ENCODE assay signal across 8 mouse cellular contexts in genomic region chr7:63671904-63672303, GRCm38 (mm10).
DNase-seq lines count a peak whose midpoint lies in the region; ATAC-seq lines count a peak whose summit lies in the region.

No protein-coding gene starts in this region.

- H3K36me3 ChIP-seq in intestine, embryonic 14.5 days (ENCODE audit: control insufficient read depth, insufficient read depth, low read length), result no peaks in the 10 kb centered on the region
- H3K36me3 ChIP-seq in midbrain, embryonic 11.5 days (ENCODE audit: control insufficient read depth, insufficient read depth, low read length), result no peaks in the 10 kb centered on the region
- H3K36me3 ChIP-seq in stomach, embryonic 14.5 days (ENCODE audit: control insufficient read depth, insufficient read depth, low read length), result no peaks in the 10 kb centered on the region

- peak; percentile 47 for ATAC-seq in intestine, embryonic 14.5 days (replicated peaks; ENCODE audit: low FRiP score, low TSS enrichment, low read depth)
- ATAC-seq in midbrain, embryonic 11.5 days (ENCODE audit: low FRiP score), result peak; percentile 88
- ATAC-seq in stomach, embryonic 14.5 days (ENCODE audit: insufficient number of reproducible peaks, insufficient read depth, low FRiP score, low read depth), result peak; percentile 71; the same call in 1 of the 2 replicates

- no peak overlapping the region for H3K4me2 ChIP-seq in intestine, embryonic 14.5 days (ENCODE audit: low read length)
- no peak overlapping the region for H3K4me2 ChIP-seq in midbrain, embryonic 11.5 days
- H3K4me2 ChIP-seq in stomach, embryonic 14.5 days (replicated peaks; ENCODE audit: low read depth, low read length), result no peak overlapping the region

- intact Hi-C loops in gastrocnemius, postnatal 36 days (cut with DNase I), result no loop called here

- H3K4me1 ChIP-seq in intestine, embryonic 14.5 days (replicated peaks; ENCODE audit: control insufficient read depth, insufficient read depth, low read length), result peaks cover 8% of the 10 kb centered on the region; the same call in 1 of the 2 replicates
- no peaks in the 10 kb centered on the region for H3K4me1 ChIP-seq in midbrain, embryonic 11.5 days (ENCODE audit: control insufficient read depth, insufficient read depth, low read length)
- peaks cover 10% of the 10 kb centered on the region; the same call in 1 of the 2 replicates for H3K4me1 ChIP-seq in stomach, embryonic 14.5 days (ENCODE audit: control insufficient read depth, insufficient read depth, low read length)

- DNase-seq in gastrocnemius, postnatal 10 days, result peak; percentile 27
- no peak for DNase-seq in gastrocnemius, postnatal 36 days
- peak; percentile 73 to 81 for DNase-seq in cerebellum, adult 18-20 months
- DNase-seq in frontal cortex, adult 2 months (ENCODE audit: extremely low spot score in 1 of 2, low spot score in 1 of 2), result peak; percentile 88 to 97
- DNase-seq in intestine, embryonic 14.5 days (ENCODE audit: low spot score), result peak; percentile 72
- DNase-seq in left cerebral cortex, adult 8-10 months (ENCODE audit: low spot score in 2 of 2), result peak; percentile 62 to 88
- DNase-seq in midbrain, embryonic 11.5 days (ENCODE audit: low spot score, missing footprints), result peak; percentile 94

- no peak overlapping the region for H3K4me3 ChIP-seq in intestine, embryonic 14.5 days (ENCODE audit: low read depth, low read length)
- H3K4me3 ChIP-seq in midbrain, embryonic 11.5 days (ENCODE audit: low read depth, low read length), result no peak overlapping the region
- no peak overlapping the region for H3K4me3 ChIP-seq in stomach, embryonic 14.5 days (ENCODE audit: low read depth, low read length)

- no peaks in the 10 kb centered on the region for H3K27me3 ChIP-seq in intestine, embryonic 14.5 days (replicated peaks; ENCODE audit: control insufficient read depth, insufficient read depth, low read length)
- no peaks in the 10 kb centered on the region for H3K27me3 ChIP-seq in midbrain, embryonic 11.5 days (ENCODE audit: control insufficient read depth, insufficient read depth, low read length)
- no peaks in the 10 kb centered on the region for H3K27me3 ChIP-seq in stomach, embryonic 14.5 days (ENCODE audit: control insufficient read depth, insufficient read depth, low read length)

- H3K27ac ChIP-seq in intestine, embryonic 14.5 days (ENCODE audit: low read depth), result no peak overlapping the region
- no peak overlapping the region for H3K27ac ChIP-seq in midbrain, embryonic 11.5 days (ENCODE audit: low read depth, low read length)
- no peak overlapping the region for H3K27ac ChIP-seq in stomach, embryonic 14.5 days (ENCODE audit: low read length)

- no peaks in the 10 kb centered on the region for H3K9me3 ChIP-seq in intestine, embryonic 14.5 days (ENCODE audit: control insufficient read depth, low read length)
- H3K9me3 ChIP-seq in midbrain, embryonic 11.5 days (ENCODE audit: control insufficient read depth, low read length), result no peaks in the 10 kb centered on the region
- H3K9me3 ChIP-seq in stomach, embryonic 14.5 days (ENCODE audit: control insufficient read depth, low read depth, low read length), result no peaks in the 10 kb centered on the region

- H3K9ac ChIP-seq in intestine, embryonic 14.5 days (ENCODE audit: low read length), result no peak overlapping the region
- H3K9ac ChIP-seq in midbrain, embryonic 11.5 days (ENCODE audit: low read length), result no peak overlapping the region
- H3K9ac ChIP-seq in stomach, embryonic 14.5 days (replicated peaks; ENCODE audit: low read depth, low read length), result no peak overlapping the region

- 30% methylated on average over 3 of the region's 3 CpGs for WGBS in intestine, embryonic 14.5 days
- 24% methylated on average over 3 of the region's 3 CpGs for WGBS in midbrain, embryonic 11.5 days
- 21% methylated on average over 3 of the region's 3 CpGs for WGBS in stomach, embryonic 14.5 days

Comparison
In these comparisons a context has a peak if more than half of its experiments do, and no peak if none do; other contexts are left out.
1. DNase-seq: peak in gastrocnemius, postnatal 10 days (single experiment), cerebellum, adult 18-20 months (2 of 2), frontal cortex, adult 2 months (2 of 2), intestine, embryonic 14.5 days (single experiment), left cerebral cortex, adult 8-10 months (2 of 2) and midbrain, embryonic 11.5 days (single experiment); none in gastrocnemius, postnatal 36 days (0 of 2).
2. Peak in every context shown above with its lines, with median percentiles within 50 percentile points of each other: ATAC-seq.